Mouse (Mus musculus): ENCODE measurements around the gene Afmid.

GRCm38 (mm10) chr11:117848985-117849671, 23.4 kb downstream of the Afmid start, which contains the start of gene Birc5:
- TF ChIP-seq CTCF (IDR thresholded peaks at IDR 0.05; ENCODE audit: extremely low read depth, insufficient read depth, insufficient read length, insufficient replicate concordance), result no peak
- TF ChIP-seq POLR2A (IDR thresholded peaks at IDR 0.05; ENCODE audit: low read depth, low read length), result peak; percentile 94
